Mouse (Mus musculus): ENCODE results near the gene Emilin2. TPM values are rescaled to one million over a fixed set of nuclear protein-coding genes. Genes with fewer than 3 reads are reported as not detected.

Emilin2 gene
- polyA plus RNA-seq, 1 experiment from 2014 or later: 32.9 TPM

GRCm38 (mm10) chr17:71282716-71283115 lies 29.1 kb downstream of the Emilin2 start:
- 91% methylated on average over 9 of the region's 9 CpGs for WGBS
- Histone ChIP-seq H3K4me2 (no peak overlapping the region), H3K27me3 (no peaks in the 10 kb centered on the region), H3K9me3 (no peaks in the 10 kb centered on the region), H3K9ac (no peak overlapping the region), H3K4me1 (peaks cover 24% of the 10 kb centered on the region), H3K36me3 (no peaks in the 10 kb centered on the region), H3K4me3 (no peak overlapping the region), H3K27ac (no peak overlapping the region)
- ATAC-seq (ENCODE audit: insufficient number of reproducible peaks, low FRiP score, low TSS enrichment, low read depth): no peak

GRCm38 (mm10) chr17:71277701-71278491 lies 33.9 kb downstream of the Emilin2 start:
- peaks cover 10% of the 10 kb centered on the region; the same call in 1 of the 2 replicates for H3K36me3 ChIP-seq
- 91% methylated on average over 6 of the region's 6 CpGs for WGBS
- H3K4me1 ChIP-seq: no peaks in the 10 kb centered on the region
- H3K9me3 ChIP-seq: no peaks in the 10 kb centered on the region
- no peak overlapping the region for H3K4me3 ChIP-seq
- H3K27me3 ChIP-seq: no peaks in the 10 kb centered on the region
- ATAC-seq (ENCODE audit: insufficient number of reproducible peaks, low FRiP score, low TSS enrichment, low read depth): no peak
- no peak overlapping the region for H3K9ac ChIP-seq
- H3K4me2 ChIP-seq: no peak overlapping the region
- H3K27ac ChIP-seq: no peak overlapping the region

GRCm38 (mm10) chr17:71276771-71277170 lies 35.0 kb downstream of the Emilin2 start:
- no peak for ATAC-seq (ENCODE audit: insufficient number of reproducible peaks, low FRiP score, low TSS enrichment, low read depth)
- Histone ChIP-seq H3K9me3 (no peaks in the 10 kb centered on the region), H3K27me3 (no peaks in the 10 kb centered on the region), H3K4me1 (no peaks in the 10 kb centered on the region), H3K4me2 (no peak overlapping the region), H3K27ac (no peak overlapping the region), H3K36me3 (peaks cover 10% of the 10 kb centered on the region; the same call in 1 of the 2 replicates), H3K9ac (no peak overlapping the region), H3K4me3 (no peak overlapping the region)
- WGBS: 83% methylated on average over 10 of the region's 10 CpGs

- no peak overlapping the region for H3K4me2 ChIP-seq
- H3K36me3 ChIP-seq: peaks cover 10% of the 10 kb centered on the region; the same call in 1 of the 2 replicates
- no peaks in the 10 kb centered on the region for H3K27me3 ChIP-seq
- 93% methylated on average over 12 of the region's 12 CpGs for WGBS
- H3K4me1 ChIP-seq: no peaks in the 10 kb centered on the region
- ATAC-seq (ENCODE audit: insufficient number of reproducible peaks, low FRiP score, low TSS enrichment, low read depth): no peak
- no peak overlapping the region for H3K9ac ChIP-seq
- H3K9me3 ChIP-seq: no peaks in the 10 kb centered on the region
- H3K4me3 ChIP-seq: no peak overlapping the region
- H3K27ac ChIP-seq: no peak overlapping the region
Observed at GRCm38 (mm10) chr17:71273901-71274300, 37.9 kb downstream of the Emilin2 start.

- H3K27me3 ChIP-seq: no peaks in the 10 kb centered on the region
- 84% methylated on average over 3 of the region's 3 CpGs for WGBS
- no peaks in the 10 kb centered on the region for H3K9me3 ChIP-seq
- peaks cover 9% of the 10 kb centered on the region; the same call in 1 of the 2 replicates for H3K4me1 ChIP-seq
- no peak overlapping the region for H3K4me3 ChIP-seq
- no peak overlapping the region for H3K4me2 ChIP-seq
- H3K27ac ChIP-seq: no peak overlapping the region
- H3K9ac ChIP-seq: no peak overlapping the region
- no peak for ATAC-seq (ENCODE audit: insufficient number of reproducible peaks, low FRiP score, low TSS enrichment, low read depth)
- 0 out of 2 replicates have a peak, but pooled peaks cover 2% of the 10 kb centered on the region for H3K36me3 ChIP-seq
Observed at GRCm38 (mm10) chr17:71268599-71268998, 43.2 kb downstream of the Emilin2 start.

GRCm38 (mm10) chr17:71268152-71268551 lies 43.6 kb downstream of the Emilin2 start:
- Histone ChIP-seq H3K27ac (no peak overlapping the region), H3K36me3 (no peaks in the 10 kb centered on the region; the same call in 1 of the 2 replicates), H3K4me1 (peaks cover 9% of the 10 kb centered on the region; the same call in 1 of the 2 replicates), H3K4me2 (no peak overlapping the region), H3K9me3 (no peaks in the 10 kb centered on the region), H3K27me3 (no peaks in the 10 kb centered on the region), H3K9ac (no peak overlapping the region), H3K4me3 (no peak overlapping the region)
- no peak for ATAC-seq (ENCODE audit: insufficient number of reproducible peaks, low FRiP score, low TSS enrichment, low read depth)
- 85% methylated on average over 10 of the region's 10 CpGs for WGBS

- H3K27ac ChIP-seq: no peak overlapping the region
- H3K4me1 ChIP-seq: peaks cover 9% of the 10 kb centered on the region; the same call in 1 of the 2 replicates
- no peak overlapping the region for H3K9ac ChIP-seq
- H3K36me3 ChIP-seq: no peaks in the 10 kb centered on the region; the same call in 1 of the 2 replicates
- H3K27me3 ChIP-seq: no peaks in the 10 kb centered on the region
- H3K4me2 ChIP-seq: no peak overlapping the region
- WGBS: 75% methylated on average over 8 of the region's 8 CpGs
- no peaks in the 10 kb centered on the region for H3K9me3 ChIP-seq
- H3K4me3 ChIP-seq: no peak overlapping the region
- no peak for ATAC-seq (ENCODE audit: insufficient number of reproducible peaks, low FRiP score, low TSS enrichment, low read depth)
Observed at GRCm38 (mm10) chr17:71267374-71267773, 44.4 kb downstream of the Emilin2 start.

GRCm38 (mm10) chr17:71265336-71266051 lies 46.3 kb downstream of the Emilin2 start:
- Histone ChIP-seq H3K4me1 (peaks cover 9% of the 10 kb centered on the region; the same call in 1 of the 2 replicates), H3K36me3 (no peaks in the 10 kb centered on the region; the same call in 1 of the 2 replicates), H3K4me2 (no peak overlapping the region), H3K9ac (no peak overlapping the region), H3K4me3 (no peak overlapping the region), H3K27me3 (no peaks in the 10 kb centered on the region), H3K9me3 (no peaks in the 10 kb centered on the region), H3K27ac (no peak overlapping the region)
- no peak for ATAC-seq (ENCODE audit: insufficient number of reproducible peaks, low FRiP score, low TSS enrichment, low read depth)
- 58% methylated on average over 5 of the region's 5 CpGs for WGBS

GRCm38 (mm10) chr17:71264739-71265138 lies 47.0 kb downstream of the Emilin2 start:
- H3K4me2 ChIP-seq: no peak overlapping the region
- no peak overlapping the region for H3K9ac ChIP-seq
- no peaks in the 10 kb centered on the region for H3K27me3 ChIP-seq
- ATAC-seq (ENCODE audit: insufficient number of reproducible peaks, low FRiP score, low TSS enrichment, low read depth): no peak
- 81% methylated on average over 4 of the region's 4 CpGs for WGBS
- H3K4me1 ChIP-seq: peaks cover 9% of the 10 kb centered on the region; the same call in 1 of the 2 replicates
- H3K4me3 ChIP-seq: no peak overlapping the region
- H3K36me3 ChIP-seq: no peaks in the 10 kb centered on the region; the same call in 1 of the 2 replicates
- no peaks in the 10 kb centered on the region for H3K9me3 ChIP-seq
- no peak overlapping the region for H3K27ac ChIP-seq

- Histone ChIP-seq H3K4me2 (no peak overlapping the region), H3K9ac (no peak overlapping the region), H3K4me1 (peaks cover 9% of the 10 kb centered on the region; the same call in 1 of the 2 replicates), H3K27me3 (no peaks in the 10 kb centered on the region), H3K27ac (no peak overlapping the region), H3K9me3 (no peaks in the 10 kb centered on the region), H3K4me3 (no peak overlapping the region), H3K36me3 (no peaks in the 10 kb centered on the region; the same call in 1 of the 2 replicates)
- ATAC-seq (ENCODE audit: insufficient number of reproducible peaks, low FRiP score, low TSS enrichment, low read depth): no peak
- 76% methylated on average over 6 of the region's 6 CpGs for WGBS
Observed at GRCm38 (mm10) chr17:71263136-71263535, 48.6 kb downstream of the Emilin2 start.

- 52% methylated on average over 3 of the region's 3 CpGs for WGBS
- Histone ChIP-seq H3K27me3 (no peaks in the 10 kb centered on the region), H3K9me3 (no peaks in the 10 kb centered on the region), H3K27ac (no peak overlapping the region), H3K9ac (no peak overlapping the region), H3K4me2 (no peak overlapping the region), H3K4me3 (no peak overlapping the region), H3K4me1 (peaks cover 2% of the 10 kb centered on the region; the same call in 1 of the 2 replicates), H3K36me3 (no peaks in the 10 kb centered on the region; the same call in 1 of the 2 replicates)
- ATAC-seq (ENCODE audit: insufficient number of reproducible peaks, low FRiP score, low TSS enrichment, low read depth): no peak
Observed at GRCm38 (mm10) chr17:71260658-71261057, 51.1 kb downstream of the Emilin2 start.

- no peak overlapping the region for H3K27ac ChIP-seq
- no peak; the same call in 1 of the 2 replicates for ATAC-seq (ENCODE audit: insufficient number of reproducible peaks, low FRiP score, low TSS enrichment, low read depth)
- WGBS: 64% methylated on average over 11 of the region's 11 CpGs
Observed at GRCm38 (mm10) chr17:71259727-71260126, 52.1 kb downstream of the Emilin2 start.

More at GRCm38 (mm10) chr17:71259727-71260126, 52.1 kb downstream of the Emilin2 start:
- H3K27me3 ChIP-seq: no peaks in the 10 kb centered on the region
- no peaks in the 10 kb centered on the region; the same call in 1 of the 2 replicates for H3K36me3 ChIP-seq
- H3K4me3 ChIP-seq: no peak overlapping the region
- no peak overlapping the region for H3K9ac ChIP-seq
- H3K4me2 ChIP-seq: no peak overlapping the region
- H3K4me1 ChIP-seq: peaks cover 7% of the 10 kb centered on the region
- H3K9me3 ChIP-seq: no peaks in the 10 kb centered on the region

All from limb, embryonic 15.5 days (tissue).